Mouse (Mus musculus): ENCODE measurements around the gene Gm28308. TPM values are rescaled to one million over a fixed set of nuclear protein-coding genes. Genes with fewer than 3 reads are reported as not detected.

Gene Gm28308
- polyA plus RNA-seq, 1 experiment from 2014 or later, result not detected

GRCm38 (mm10) chr6:52118903-52119635, 94.1 kb downstream of the Gm28308 start:
- Histone ChIP-seq H3K4me3 (ENCODE audit: low read depth, low read length) (no peak overlapping the region), H3K27me3 (ENCODE audit: control insufficient read depth, insufficient read depth, low read length) (no peaks in the 10 kb centered on the region), H3K4me1 (ENCODE audit: control insufficient read depth, insufficient read depth, low read length) (peaks cover 20% of the 10 kb centered on the region), H3K36me3 (ENCODE audit: control insufficient read depth, insufficient read depth, low read length) (no peaks in the 10 kb centered on the region), H3K27ac (ENCODE audit: low read depth, low read length) (peak overlapping the region; percentile 60; the same call in 1 of the 2 replicates), H3K9me3 (ENCODE audit: control insufficient read depth, low read length) (no peaks in the 10 kb centered on the region), H3K9ac (ENCODE audit: low read length) (no peak overlapping the region), H3K4me2 (ENCODE audit: low read depth) (peak overlapping the region; percentile 20)
- 14% methylated on average over 6 of the region's 6 CpGs for WGBS
- peak; percentile 34 for DNase-seq (ENCODE audit: low spot score)
- ATAC-seq (ENCODE audit: insufficient read depth, low FRiP score, low TSS enrichment), result peak; percentile 86

- no peak for DNase-seq (ENCODE audit: low spot score)
- no peak for ATAC-seq (ENCODE audit: insufficient read depth, low FRiP score, low TSS enrichment)
- Histone ChIP-seq H3K27me3 (ENCODE audit: control insufficient read depth, insufficient read depth, low read length) (no peaks in the 10 kb centered on the region), H3K4me1 (ENCODE audit: control insufficient read depth, insufficient read depth, low read length) (peaks cover 20% of the 10 kb centered on the region), H3K9me3 (ENCODE audit: control insufficient read depth, low read length) (no peaks in the 10 kb centered on the region), H3K9ac (ENCODE audit: low read length) (no peak overlapping the region), H3K4me3 (ENCODE audit: low read depth, low read length) (no peak overlapping the region), H3K27ac (ENCODE audit: low read depth, low read length) (no peak overlapping the region), H3K36me3 (ENCODE audit: control insufficient read depth, insufficient read depth, low read length) (no peaks in the 10 kb centered on the region), H3K4me2 (ENCODE audit: low read depth) (no peak overlapping the region)
- 15% methylated on average over 5 of the region's 5 CpGs for WGBS
These were observed 97.2 kb downstream of the Gm28308 start for GRCm38 (mm10) chr6:52115899-52116298.

MicroRNA genes within 50 kb of the gene (microRNA counts, 519-probe panel; counts per million panel counts)
- 5,281 counts per million, percentile 92 among the panel's probes with 10 or more counts for microRNA mmu-miR-196b

Small RNA genes within 50 kb of the gene (microRNA-seq; reads per million reads assigned to microRNA genes)
- 12,174 reads per million, percentile 97 among the genes with 10 or more reads in this experiment for gene Mir196b

Other genes with a start within 250 kb of the Gm28308 start
- 70.1 and 71.8 TPM in 2 replicates for gene Skap2, start 200.8 kb downstream of the Gm28308 start, polyA plus RNA-seq (2014; fragmentation: Nextera tagmentation; extraction: Ambion mirVana)
- 8.0 and 9.3 TPM in 2 replicates for gene Hoxa1, start 55.0 kb downstream of the Gm28308 start, polyA plus RNA-seq (2014; fragmentation: Nextera tagmentation; extraction: Ambion mirVana)
- 36.0 and 37.5 TPM in 2 replicates for gene Hoxa2, start 48.5 kb downstream of the Gm28308 start, polyA plus RNA-seq (2014; fragmentation: Nextera tagmentation; extraction: Ambion mirVana)
- 4.1 and 4.5 TPM in 2 replicates for gene 5730596B20Rik, start 35.8 kb downstream of the Gm28308 start, polyA plus RNA-seq (2014; fragmentation: Nextera tagmentation; extraction: Ambion mirVana)
- 10.2 and 11.7 TPM in 2 replicates for gene Hoxa4, start 21.6 kb downstream of the Gm28308 start, polyA plus RNA-seq (2014; fragmentation: Nextera tagmentation; extraction: Ambion mirVana)
- gene Hoxa5, start 8.8 kb downstream of the Gm28308 start, polyA plus RNA-seq (2014; fragmentation: Nextera tagmentation; extraction: Ambion mirVana), result 53.4 and 56.5 TPM in 2 replicates
- gene Hoxa6, start 4.6 kb downstream of the Gm28308 start, polyA plus RNA-seq (2014; fragmentation: Nextera tagmentation; extraction: Ambion mirVana), result 16.0 and 18.8 TPM in 2 replicates
- 20.2 TPM in 2 replicates for gene Hoxa3, start within 50 bp of the Gm28308 start, polyA plus RNA-seq (2014; fragmentation: Nextera tagmentation; extraction: Ambion mirVana)
- gene Hoxa7, start 8.5 kb upstream of the Gm28308 start, polyA plus RNA-seq (2014; fragmentation: Nextera tagmentation; extraction: Ambion mirVana), result 61.2 and 71.3 TPM in 2 replicates
- 98.8 and 105 TPM in 2 replicates for gene Hoxa9, start 17.8 kb upstream of the Gm28308 start, polyA plus RNA-seq (2014; fragmentation: Nextera tagmentation; extraction: Ambion mirVana)
- gene Hoxa10, start 27.5 kb upstream of the Gm28308 start, polyA plus RNA-seq (2014; fragmentation: Nextera tagmentation; extraction: Ambion mirVana), result 70.6 and 72.8 TPM in 2 replicates
- 6.0 and 6.7 TPM in 2 replicates for gene Hoxa11, start 32.5 kb upstream of the Gm28308 start, polyA plus RNA-seq (2014; fragmentation: Nextera tagmentation; extraction: Ambion mirVana)
- gene Hoxa13, start 47.5 kb upstream of the Gm28308 start, polyA plus RNA-seq (2014; fragmentation: Nextera tagmentation; extraction: Ambion mirVana), result 0.11 and 0.26 TPM in 2 replicates
- gene Evx1, start 100.2 kb upstream of the Gm28308 start, polyA plus RNA-seq (2014; fragmentation: Nextera tagmentation; extraction: Ambion mirVana), result 1.9 TPM in 2 replicates

Data from neural tube, embryonic 11.5 days (tissue).